Mouse (Mus musculus): ENCODE results near the gene Nudt16l1. TPM values are rescaled to one million over a fixed set of nuclear protein-coding genes. Genes with fewer than 3 reads are reported as not detected.
A peak's percentile ranks its signal among the peaks of the same experiment; 100 is the strongest.

Gene Nudt16l1
- polyA plus RNA-seq (2011; ENCODE audit: insufficient read depth, insufficient read length, low read depth, missing spikeins): 37.8 and 41.0 TPM in 2 replicates

GRCm38 (mm10) chr16:4938461-4938860 lies at the start of gene Nudt16l1:
TSS of gene Nudt16l1 (plus strand) at chr16:4938761.
- no peaks in the 10 kb centered on the region for H3K9me3 ChIP-seq (replicated peaks; ENCODE audit: control insufficient read depth, insufficient read depth, low read length, poor library complexity, severe bottlenecking)
- TF ChIP-seq POLR2A (IDR thresholded peaks at IDR 0.05; ENCODE audit: insufficient read depth, low read length) (no peak), CTCF (IDR thresholded peaks at IDR 0.05; ENCODE audit: low read depth, low read length) (no peak), EP300 (IDR thresholded peaks at IDR 0.05; ENCODE audit: insufficient read depth, low read depth, low read length) (no peak)
- H3K4me1 ChIP-seq (ENCODE audit: control insufficient read depth, insufficient read depth, low read length): no peaks in the 10 kb centered on the region
- no peak within 1 kb of the TSS for H3K27ac ChIP-seq (ENCODE audit: insufficient read depth, low read length)
- H3K27me3 ChIP-seq (ENCODE audit: control insufficient read depth, insufficient read depth, low read length, poor library complexity, severe bottlenecking): no peaks in the 10 kb centered on the region
- peak within 1 kb of the TSS; percentile 88 for H3K4me3 ChIP-seq (ENCODE audit: low read depth, low read length)
- H3K9ac ChIP-seq (ENCODE audit: low read depth, poor library complexity, severe bottlenecking): peak within 1 kb of the TSS; percentile 77
- 0 out of 2 replicates have a peak, but pooled peaks cover 2% of the 10 kb centered on the region for H3K36me3 ChIP-seq (ENCODE audit: control insufficient read depth, insufficient read depth, low read length, poor library complexity, severe bottlenecking)

DNA sequence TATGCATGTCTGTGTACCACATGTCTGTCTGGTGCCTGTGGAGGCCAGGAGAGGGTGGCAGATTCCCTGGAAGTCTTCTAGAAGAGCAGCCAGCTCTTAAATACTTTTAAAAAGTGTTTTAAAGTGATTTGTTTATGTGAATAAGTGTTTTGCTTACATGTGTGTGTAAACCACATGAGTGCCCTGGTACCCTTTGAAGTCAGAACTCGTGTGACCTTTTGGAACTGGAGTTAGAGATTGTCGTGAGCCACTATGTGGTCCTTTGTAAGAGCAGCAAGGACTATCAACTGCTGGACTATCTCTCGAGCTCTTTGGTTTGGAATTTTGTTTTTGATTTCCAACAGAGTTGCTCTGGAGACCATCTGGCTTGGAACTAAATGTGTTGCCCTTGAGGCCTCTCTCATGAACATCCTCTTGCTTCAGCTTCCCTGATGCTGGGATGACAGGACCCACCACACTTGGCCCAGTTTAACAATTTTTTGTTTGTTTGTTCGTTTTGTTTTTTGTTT lies 48.3 kb upstream of the Nudt16l1 start:
- peaks cover 4% of the 10 kb centered on the region for H3K4me1 ChIP-seq (ENCODE audit: control insufficient read depth, insufficient read depth, low read length)
- TF ChIP-seq EP300 (IDR thresholded peaks at IDR 0.05; ENCODE audit: insufficient read depth, low read depth, low read length) (no peak), CTCF (IDR thresholded peaks at IDR 0.05; ENCODE audit: low read depth, low read length) (no peak), POLR2A (IDR thresholded peaks at IDR 0.05; ENCODE audit: insufficient read depth, low read length) (no peak)
- no peak overlapping the region for H3K4me3 ChIP-seq (ENCODE audit: low read depth, low read length)
- no peaks in the 10 kb centered on the region for H3K27me3 ChIP-seq (ENCODE audit: control insufficient read depth, insufficient read depth, low read length, poor library complexity, severe bottlenecking)
- H3K9ac ChIP-seq (ENCODE audit: low read depth, poor library complexity, severe bottlenecking): no peak overlapping the region
- H3K36me3 ChIP-seq (ENCODE audit: control insufficient read depth, insufficient read depth, low read length, poor library complexity, severe bottlenecking): no peaks in the 10 kb centered on the region
- H3K27ac ChIP-seq (ENCODE audit: insufficient read depth, low read length): no peak overlapping the region
- H3K9me3 ChIP-seq (replicated peaks; ENCODE audit: control insufficient read depth, insufficient read depth, low read length, poor library complexity, severe bottlenecking): no peaks in the 10 kb centered on the region

DNA sequence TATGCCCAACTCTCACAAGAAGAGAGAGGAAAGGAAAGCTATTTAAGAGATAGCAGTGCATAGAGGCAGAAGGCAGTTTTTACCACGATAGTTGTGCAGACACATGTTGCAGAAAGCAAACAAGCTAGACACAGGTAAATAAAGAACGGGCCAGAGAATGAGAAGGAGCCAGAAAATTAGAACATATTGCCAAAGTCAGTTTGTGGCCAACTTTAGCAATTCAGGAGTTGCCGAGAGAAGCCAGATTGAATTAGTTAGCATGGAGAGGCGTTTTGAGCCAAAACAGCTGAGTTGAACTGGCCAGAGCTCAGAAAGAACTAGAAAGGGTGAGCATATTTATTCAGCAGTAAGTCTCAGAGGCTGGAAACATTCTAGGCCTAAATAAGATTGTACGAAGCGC lies 46.4 kb upstream of the Nudt16l1 start:
- H3K27me3 ChIP-seq (ENCODE audit: control insufficient read depth, insufficient read depth, low read length, poor library complexity, severe bottlenecking): no peaks in the 10 kb centered on the region
- H3K9ac ChIP-seq (ENCODE audit: low read depth, poor library complexity, severe bottlenecking): no peak overlapping the region
- H3K36me3 ChIP-seq (ENCODE audit: control insufficient read depth, insufficient read depth, low read length, poor library complexity, severe bottlenecking): no peaks in the 10 kb centered on the region
- TF ChIP-seq EP300 (IDR thresholded peaks at IDR 0.05; ENCODE audit: insufficient read depth, low read depth, low read length): no peak
- no peak for TF ChIP-seq CTCF (IDR thresholded peaks at IDR 0.05; ENCODE audit: low read depth, low read length)
- no peak for TF ChIP-seq POLR2A (IDR thresholded peaks at IDR 0.05; ENCODE audit: insufficient read depth, low read length)
- no peaks in the 10 kb centered on the region for H3K9me3 ChIP-seq (replicated peaks; ENCODE audit: control insufficient read depth, insufficient read depth, low read length, poor library complexity, severe bottlenecking)
- 0 out of 2 replicates have a peak overlapping the region, but pooled peaks have one; percentile 14 for H3K27ac ChIP-seq (ENCODE audit: insufficient read depth, low read length)
- no peak overlapping the region for H3K4me3 ChIP-seq (ENCODE audit: low read depth, low read length)
- peaks cover 8% of the 10 kb centered on the region for H3K4me1 ChIP-seq (ENCODE audit: control insufficient read depth, insufficient read depth, low read length)

GRCm38 (mm10) chr16:4894201-4894908 lies 44.2 kb upstream of the Nudt16l1 start:
- peaks cover 8% of the 10 kb centered on the region for H3K4me1 ChIP-seq (ENCODE audit: control insufficient read depth, insufficient read depth, low read length)
- H3K4me3 ChIP-seq (ENCODE audit: low read depth, low read length): no peak overlapping the region
- H3K9ac ChIP-seq (ENCODE audit: low read depth, poor library complexity, severe bottlenecking): no peak overlapping the region
- H3K36me3 ChIP-seq (ENCODE audit: control insufficient read depth, insufficient read depth, low read length, poor library complexity, severe bottlenecking): no peaks in the 10 kb centered on the region
- H3K27ac ChIP-seq (ENCODE audit: insufficient read depth, low read length): peak overlapping the region; percentile 85
- TF ChIP-seq POLR2A (IDR thresholded peaks at IDR 0.05; ENCODE audit: insufficient read depth, low read length): no peak
- TF ChIP-seq EP300 (IDR thresholded peaks at IDR 0.05; ENCODE audit: insufficient read depth, low read depth, low read length): no peak
- no peak for TF ChIP-seq CTCF (IDR thresholded peaks at IDR 0.05; ENCODE audit: low read depth, low read length)
- no peaks in the 10 kb centered on the region for H3K9me3 ChIP-seq (replicated peaks; ENCODE audit: control insufficient read depth, insufficient read depth, low read length, poor library complexity, severe bottlenecking)
- H3K27me3 ChIP-seq (ENCODE audit: control insufficient read depth, insufficient read depth, low read length, poor library complexity, severe bottlenecking): no peaks in the 10 kb centered on the region

- Histone ChIP-seq H3K36me3 (ENCODE audit: control insufficient read depth, insufficient read depth, low read length, poor library complexity, severe bottlenecking) (no peaks in the 10 kb centered on the region), H3K9me3 (replicated peaks; ENCODE audit: control insufficient read depth, insufficient read depth, low read length, poor library complexity, severe bottlenecking) (no peaks in the 10 kb centered on the region), H3K4me1 (ENCODE audit: control insufficient read depth, insufficient read depth, low read length) (peaks cover 8% of the 10 kb centered on the region), H3K4me3 (ENCODE audit: low read depth, low read length) (no peak overlapping the region), H3K27me3 (ENCODE audit: control insufficient read depth, insufficient read depth, low read length, poor library complexity, severe bottlenecking) (no peaks in the 10 kb centered on the region), H3K27ac (ENCODE audit: insufficient read depth, low read length) (no peak overlapping the region), H3K9ac (ENCODE audit: low read depth, poor library complexity, severe bottlenecking) (no peak overlapping the region)
- TF ChIP-seq CTCF (IDR thresholded peaks at IDR 0.05; ENCODE audit: low read depth, low read length): no peak
- no peak for TF ChIP-seq EP300 (IDR thresholded peaks at IDR 0.05; ENCODE audit: insufficient read depth, low read depth, low read length)
- TF ChIP-seq POLR2A (IDR thresholded peaks at IDR 0.05; ENCODE audit: insufficient read depth, low read length): no peak
Observed at GRCm38 (mm10) chr16:4896249-4897027, 42.1 kb upstream of the Nudt16l1 start.

Data from ES-Bruce4 (cell line).